Mouse (Mus musculus): ENCODE results near the gene Gm18596. TPM values are rescaled to one million over a fixed set of nuclear protein-coding genes. Genes with fewer than 3 reads are reported as not detected.
"Not testable (repeated sequence)": the region's sequence is repeated elsewhere in the genome, so short reads cannot be mapped to it uniquely, and the experiment has no call there.

Gm18596 gene
- not detected in 2 replicates for polyA plus RNA-seq (2015; fragmentation: Nextera tagmentation; extraction: Ambion mirVana)

- not testable (repeated sequence) for H3K4me3 ChIP-seq (ENCODE audit: low read length); H3K9ac ChIP-seq (ENCODE audit: low read depth, low read length); H3K4me1 ChIP-seq (ENCODE audit: control insufficient read depth, insufficient read depth, low read depth, low read length); H3K27me3 ChIP-seq (replicated peaks; ENCODE audit: control insufficient read depth, insufficient read depth, low read length); H3K36me3 ChIP-seq (ENCODE audit: control insufficient read depth, insufficient read depth, low read length); H3K4me2 ChIP-seq (ENCODE audit: low read length); H3K9me3 ChIP-seq (ENCODE audit: control insufficient read depth, low read length); ATAC-seq; H3K27ac ChIP-seq (ENCODE audit: low read depth, low read length)
- WGBS = 49% methylated on average over 5 of the region's 5 CpGs
These were observed at the start of gene Gm18596 for GRCm38 (mm10) chr10:77741924-77742688. TSS of gene Gm18596 (minus strand) at chr10:77742638.

GRCm38 (mm10) chr10:77788621-77789020 is 46.2 kb upstream of the Gm18596 start:
- ATAC-seq = no peak
- H3K36me3 ChIP-seq (ENCODE audit: control insufficient read depth, insufficient read depth, low read length) = no peaks in the 10 kb centered on the region
- no peak overlapping the region for H3K4me3 ChIP-seq (ENCODE audit: low read length)
- H3K9me3 ChIP-seq (ENCODE audit: control insufficient read depth, low read length) = no peaks in the 10 kb centered on the region
- H3K27ac ChIP-seq (ENCODE audit: low read depth, low read length) = no peak overlapping the region
- no peaks in the 10 kb centered on the region for H3K27me3 ChIP-seq (replicated peaks; ENCODE audit: control insufficient read depth, insufficient read depth, low read length)
- no peak overlapping the region for H3K4me2 ChIP-seq (ENCODE audit: low read length)
- WGBS = 76% methylated on average over 2 of the region's 2 CpGs
- H3K9ac ChIP-seq (ENCODE audit: low read depth, low read length) = no peak overlapping the region
- H3K4me1 ChIP-seq (ENCODE audit: control insufficient read depth, insufficient read depth, low read depth, low read length) = no peaks in the 10 kb centered on the region

- not testable (repeated sequence) for H3K9ac ChIP-seq (ENCODE audit: low read depth, low read length); H3K4me1 ChIP-seq (ENCODE audit: control insufficient read depth, insufficient read depth, low read depth, low read length); H3K4me3 ChIP-seq (ENCODE audit: low read length); H3K9me3 ChIP-seq (ENCODE audit: control insufficient read depth, low read length); H3K27me3 ChIP-seq (replicated peaks; ENCODE audit: control insufficient read depth, insufficient read depth, low read length); H3K36me3 ChIP-seq (ENCODE audit: control insufficient read depth, insufficient read depth, low read length); H3K27ac ChIP-seq (ENCODE audit: low read depth, low read length); H3K4me2 ChIP-seq (ENCODE audit: low read length); ATAC-seq
- no CpG with 5 or more reads among the region's 1 CpGs for WGBS
These were observed 45.4 kb upstream of the Gm18596 start, which contains the start of gene Gm7137 for GRCm38 (mm10) chr10:77787876-77788275. TSS of gene Gm7137 (minus strand) at chr10:77788200.

GRCm38 (mm10) chr10:77783396-77783795 is 41.0 kb upstream of the Gm18596 start:
- not testable (repeated sequence) for H3K4me2 ChIP-seq (ENCODE audit: low read length); H3K4me3 ChIP-seq (ENCODE audit: low read length); H3K9me3 ChIP-seq (ENCODE audit: control insufficient read depth, low read length); H3K4me1 ChIP-seq (ENCODE audit: control insufficient read depth, insufficient read depth, low read depth, low read length); H3K27me3 ChIP-seq (replicated peaks; ENCODE audit: control insufficient read depth, insufficient read depth, low read length); ATAC-seq; H3K36me3 ChIP-seq (ENCODE audit: control insufficient read depth, insufficient read depth, low read length); H3K9ac ChIP-seq (ENCODE audit: low read depth, low read length); H3K27ac ChIP-seq (ENCODE audit: low read depth, low read length)
- 100% methylated on average over 1 of the region's 3 CpGs for WGBS

- not testable (repeated sequence) for H3K4me2 ChIP-seq (ENCODE audit: low read length); H3K9me3 ChIP-seq (ENCODE audit: control insufficient read depth, low read length); H3K9ac ChIP-seq (ENCODE audit: low read depth, low read length); H3K27ac ChIP-seq (ENCODE audit: low read depth, low read length); ATAC-seq; H3K36me3 ChIP-seq (ENCODE audit: control insufficient read depth, insufficient read depth, low read length); H3K4me1 ChIP-seq (ENCODE audit: control insufficient read depth, insufficient read depth, low read depth, low read length); H3K27me3 ChIP-seq (replicated peaks; ENCODE audit: control insufficient read depth, insufficient read depth, low read length); H3K4me3 ChIP-seq (ENCODE audit: low read length)
- WGBS = no CpG with 5 or more reads among the region's 1 CpGs
These were observed 40.0 kb upstream of the Gm18596 start, which contains the start of gene Gm3250 for GRCm38 (mm10) chr10:77782442-77782841. TSS of gene Gm3250 (minus strand) at chr10:77782542.

- H3K9ac ChIP-seq (ENCODE audit: low read depth, low read length); ATAC-seq; H3K36me3 ChIP-seq (ENCODE audit: control insufficient read depth, insufficient read depth, low read length); H3K4me3 ChIP-seq (ENCODE audit: low read length); H3K27me3 ChIP-seq (replicated peaks; ENCODE audit: control insufficient read depth, insufficient read depth, low read length); H3K4me1 ChIP-seq (ENCODE audit: control insufficient read depth, insufficient read depth, low read depth, low read length); H3K27ac ChIP-seq (ENCODE audit: low read depth, low read length); H3K4me2 ChIP-seq (ENCODE audit: low read length); H3K9me3 ChIP-seq (ENCODE audit: control insufficient read depth, low read length): not testable (repeated sequence)
- WGBS = 63% methylated on average over 1 of the region's 1 CpGs
These were observed 34.4 kb upstream of the Gm18596 start, which contains the start of gene Gm7138 for GRCm38 (mm10) chr10:77776844-77777243. TSS of gene Gm7138 (minus strand) at chr10:77776944.

GRCm38 (mm10) chr10:77772142-77772541 is 29.7 kb upstream of the Gm18596 start:
- not testable (repeated sequence) for H3K36me3 ChIP-seq (ENCODE audit: control insufficient read depth, insufficient read depth, low read length); H3K4me2 ChIP-seq (ENCODE audit: low read length); H3K9me3 ChIP-seq (ENCODE audit: control insufficient read depth, low read length); H3K4me1 ChIP-seq (ENCODE audit: control insufficient read depth, insufficient read depth, low read depth, low read length); H3K27ac ChIP-seq (ENCODE audit: low read depth, low read length); H3K27me3 ChIP-seq (replicated peaks; ENCODE audit: control insufficient read depth, insufficient read depth, low read length); ATAC-seq; H3K4me3 ChIP-seq (ENCODE audit: low read length); H3K9ac ChIP-seq (ENCODE audit: low read depth, low read length)
- WGBS = 70% methylated on average over 2 of the region's 3 CpGs

- not testable (repeated sequence) for H3K9me3 ChIP-seq (ENCODE audit: control insufficient read depth, low read length); H3K9ac ChIP-seq (ENCODE audit: low read depth, low read length); ATAC-seq; H3K4me2 ChIP-seq (ENCODE audit: low read length); H3K27me3 ChIP-seq (replicated peaks; ENCODE audit: control insufficient read depth, insufficient read depth, low read length); H3K36me3 ChIP-seq (ENCODE audit: control insufficient read depth, insufficient read depth, low read length); H3K4me3 ChIP-seq (ENCODE audit: low read length); H3K27ac ChIP-seq (ENCODE audit: low read depth, low read length); H3K4me1 ChIP-seq (ENCODE audit: control insufficient read depth, insufficient read depth, low read depth, low read length)
- no CpG with 5 or more reads among the region's 1 CpGs for WGBS
These were observed 28.8 kb upstream of the Gm18596 start, which contains the start of gene Gm3238 for GRCm38 (mm10) chr10:77771225-77771624. TSS of gene Gm3238 (minus strand) at chr10:77771325.

- no peak for ATAC-seq
- H3K9me3 ChIP-seq (ENCODE audit: control insufficient read depth, low read length) = no peaks in the 10 kb centered on the region
- H3K27me3 ChIP-seq (replicated peaks; ENCODE audit: control insufficient read depth, insufficient read depth, low read length) = no peaks in the 10 kb centered on the region
- no peaks in the 10 kb centered on the region for H3K36me3 ChIP-seq (ENCODE audit: control insufficient read depth, insufficient read depth, low read length)
- H3K27ac ChIP-seq (ENCODE audit: low read depth, low read length) = no peak overlapping the region
- WGBS = 90% methylated on average over 1 of the region's 1 CpGs
- no peak overlapping the region for H3K4me2 ChIP-seq (ENCODE audit: low read length)
- no peak overlapping the region for H3K4me3 ChIP-seq (ENCODE audit: low read length)
- H3K9ac ChIP-seq (ENCODE audit: low read depth, low read length) = no peak overlapping the region
- H3K4me1 ChIP-seq (ENCODE audit: control insufficient read depth, insufficient read depth, low read depth, low read length) = no peaks in the 10 kb centered on the region
These were observed 27.3 kb upstream of the Gm18596 start for GRCm38 (mm10) chr10:77769727-77770126.

All from hindbrain, embryonic 16.5 days (tissue).